Mouse (Mus musculus) limb, embryonic 12.5 days (tissue): Measurements from ENCODE around the gene Spns2. TPM values are rescaled to one million over a fixed set of nuclear protein-coding genes. Genes with fewer than 3 reads are reported as not detected.

Experiments
- ATAC-seq: fragments of 200-750 bp; cut with Nextera tagmentation; 2 replicates; pipeline ENCODE4 v1.8.0; 2017; ENCODE audit warnings: low read depth, moderate TSS enrichment; ENCODE audit not compliant: insufficient number of reproducible peaks, insufficient read depth, low FRiP score, low TSS enrichment
- H3K27ac ChIP-seq: fragments of 300-500 bp; sonication (generic); 2 replicates; pipeline ENCODE4 v1.5.1; 2016; ENCODE audit warnings: mild to moderate bottlenecking, moderate library complexity
- H3K27me3 ChIP-seq: fragments of 300-500 bp; sonication (generic); 2 replicates; pipeline ENCODE4 v1.6.1; 2016; ENCODE audit warnings: mild to moderate bottlenecking, moderate library complexity
- H3K36me3 ChIP-seq: fragments of 300-500 bp; sonication (generic); 2 replicates; pipeline ENCODE4 v1.6.1; 2016; ENCODE audit warnings: mild to moderate bottlenecking, moderate library complexity
- H3K4me1 ChIP-seq: fragments of 300-500 bp; sonication (generic); replicated peaks from 2 replicates; pipeline ENCODE4 v1.6.1; 2016
- H3K4me2 ChIP-seq: fragments of 300-500 bp; sonication (generic); 2 replicates; pipeline ENCODE4 v1.6.1; 2016; ENCODE audit warnings: mild to moderate bottlenecking, moderate library complexity
- H3K4me3 ChIP-seq: fragments of 300-500 bp; sonication (generic); replicated peaks from 2 replicates; pipeline ENCODE4 v1.5.1; 2016; ENCODE audit warnings: mild to moderate bottlenecking
- H3K9ac ChIP-seq: fragments of 300-500 bp; sonication (generic); replicated peaks from 2 replicates; pipeline ENCODE4 v1.6.1; 2016; ENCODE audit warnings: mild to moderate bottlenecking, moderate library complexity
- H3K9me3 ChIP-seq: fragments of 300-500 bp; sonication (generic); 2 replicates; pipeline ENCODE4 v1.6.1; 2016; ENCODE audit warnings: mild to moderate bottlenecking, moderate library complexity
- WGBS: fragments of 180-500 bp; shearing (Covaris S2); methylation state at CpG from one replicate; pipeline ENCODE4 v1.1.7; 2016; 5-methylcytosine and 5-hydroxymethylcytosine counted together
- polyA plus RNA-seq: library from polyadenylated mRNA; unstranded; fragments of >200 nt; fragmentation: Nextera tagmentation; extraction: Ambion mirVana; gene quantifications from 2 replicates; pipeline ENCODE4 v1.2.1, GENCODE M21; 2016

The Spns2 gene
- 2.1 and 2.2 TPM in 2 replicates for polyA plus RNA-seq

- no peaks in the 10 kb centered on the region for H3K9me3 ChIP-seq
- peaks cover 17% of the 10 kb centered on the region for H3K4me1 ChIP-seq
- peak within 1 kb of the TSS; percentile 62 for H3K4me3 ChIP-seq
- WGBS, result under 1% methylated on average over 42 of the region's 42 CpGs
- H3K4me2 ChIP-seq, result peak within 1 kb of the TSS; percentile 97
- no peaks in the 10 kb centered on the region for H3K36me3 ChIP-seq
- peak within 1 kb of the TSS; percentile 63 for H3K9ac ChIP-seq
- H3K27ac ChIP-seq, result no peak within 1 kb of the TSS
- peaks cover 65% of the 10 kb centered on the region for H3K27me3 ChIP-seq
- peak; percentile 87 for ATAC-seq
Observed at GRCm38 (mm10) chr11:72489881-72490301, at the start of gene Spns2. Gene Spns2, minus strand, starts transcription at chr11:72489904.

DNA sequence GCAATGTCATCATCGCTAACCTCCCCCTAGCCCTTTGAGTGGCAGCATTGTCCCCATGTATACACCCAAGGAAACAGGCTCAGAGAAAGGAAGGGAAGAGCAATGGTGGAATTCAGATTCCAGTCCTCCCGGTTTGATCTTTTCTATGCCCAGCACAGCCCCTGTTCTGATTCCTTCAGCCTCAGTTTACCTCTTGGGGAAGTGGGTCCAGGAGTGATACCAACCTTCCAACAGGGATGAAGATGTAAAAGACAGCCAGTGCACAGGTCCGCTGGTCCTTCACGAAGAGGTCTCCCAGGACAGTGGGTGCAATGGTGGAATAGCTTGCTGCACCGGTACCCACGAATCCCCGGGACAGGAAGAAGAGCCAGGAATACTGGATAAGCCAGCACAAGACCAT lies 49.1 kb upstream of the Spns2 start:
- Histone ChIP-seq H3K4me2 (no peak overlapping the region), H3K4me1 (no peaks in the 10 kb centered on the region; the same call in 1 of the 2 replicates), H3K27me3 (no peaks in the 10 kb centered on the region), H3K4me3 (no peak overlapping the region), H3K27ac (no peak overlapping the region), H3K9ac (no peak overlapping the region), H3K36me3 (no peaks in the 10 kb centered on the region), H3K9me3 (no peaks in the 10 kb centered on the region)
- ATAC-seq, result no peak
- 93% methylated on average over 7 of the region's 7 CpGs for WGBS

DNA sequence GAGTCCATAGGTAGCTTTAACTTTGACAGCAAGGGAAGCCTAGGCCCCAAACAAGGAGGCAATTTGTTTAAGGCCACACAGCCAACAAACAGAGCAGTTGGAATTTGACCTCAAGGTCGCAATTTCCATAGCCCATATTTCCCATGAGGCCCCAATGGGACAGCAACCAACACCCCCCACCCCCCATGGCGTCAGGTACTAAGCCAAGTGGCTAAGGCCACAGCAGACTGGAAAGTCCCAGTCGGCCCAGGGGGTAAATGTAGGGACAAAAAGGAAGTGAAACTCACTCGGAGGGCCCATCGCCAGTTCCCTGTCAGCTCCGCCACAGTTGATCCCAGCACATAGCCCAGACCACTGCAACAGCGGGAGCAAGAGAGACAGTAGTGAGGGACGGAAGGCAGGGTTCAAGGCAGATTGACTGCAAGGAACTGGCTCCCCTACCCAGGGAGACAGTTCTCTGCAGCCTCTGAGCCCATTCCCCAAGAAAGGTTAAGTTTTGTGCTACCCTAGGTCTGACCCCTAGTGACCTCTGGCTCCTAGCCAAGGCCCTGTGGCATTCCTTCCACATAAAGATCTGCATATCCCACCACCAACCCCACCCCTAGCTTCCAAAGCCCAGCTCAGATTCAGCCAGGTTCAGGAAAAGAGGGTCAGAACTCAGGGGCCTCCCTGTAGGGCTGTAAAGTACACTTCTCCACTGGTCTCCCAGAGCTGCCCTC lies 48.5 kb upstream of the Spns2 start:
- Histone ChIP-seq H3K4me2 (no peak overlapping the region), H3K9me3 (no peaks in the 10 kb centered on the region), H3K9ac (no peak overlapping the region), H3K4me3 (no peak overlapping the region), H3K27me3 (no peaks in the 10 kb centered on the region), H3K36me3 (no peaks in the 10 kb centered on the region), H3K4me1 (no peaks in the 10 kb centered on the region; the same call in 1 of the 2 replicates), H3K27ac (no peak overlapping the region)
- ATAC-seq, result no peak
- WGBS, result 67% methylated on average over 8 of the region's 8 CpGs

DNA sequence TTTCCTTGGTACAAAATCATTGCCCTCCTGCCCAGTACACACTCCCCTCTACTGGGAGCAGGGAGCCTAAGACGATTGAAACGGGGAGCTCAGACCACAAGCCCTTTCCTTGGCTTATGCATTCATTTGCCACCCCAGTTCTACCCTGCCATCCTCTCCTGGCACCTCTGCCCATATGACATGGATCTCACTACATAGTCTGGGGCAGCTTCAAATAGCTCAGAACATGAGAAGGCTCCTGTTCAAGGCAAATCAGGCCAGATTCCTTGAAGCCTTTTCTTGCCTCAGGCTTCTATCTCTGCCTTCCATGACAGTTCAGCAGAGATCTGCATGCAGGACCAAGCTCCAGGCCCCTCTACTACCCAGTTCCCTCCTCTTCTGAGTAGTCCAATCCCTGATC lies 47.8 kb upstream of the Spns2 start:
- no peaks in the 10 kb centered on the region for H3K9me3 ChIP-seq
- H3K4me2 ChIP-seq, result no peak overlapping the region
- no peaks in the 10 kb centered on the region; the same call in 1 of the 2 replicates for H3K4me1 ChIP-seq
- no peak overlapping the region for H3K27ac ChIP-seq
- ATAC-seq, result no peak
- no peak overlapping the region for H3K4me3 ChIP-seq
- H3K27me3 ChIP-seq, result no peaks in the 10 kb centered on the region
- H3K36me3 ChIP-seq, result no peaks in the 10 kb centered on the region
- 88% methylated on average over 2 of the region's 2 CpGs for WGBS
- H3K9ac ChIP-seq, result no peak overlapping the region

DNA sequence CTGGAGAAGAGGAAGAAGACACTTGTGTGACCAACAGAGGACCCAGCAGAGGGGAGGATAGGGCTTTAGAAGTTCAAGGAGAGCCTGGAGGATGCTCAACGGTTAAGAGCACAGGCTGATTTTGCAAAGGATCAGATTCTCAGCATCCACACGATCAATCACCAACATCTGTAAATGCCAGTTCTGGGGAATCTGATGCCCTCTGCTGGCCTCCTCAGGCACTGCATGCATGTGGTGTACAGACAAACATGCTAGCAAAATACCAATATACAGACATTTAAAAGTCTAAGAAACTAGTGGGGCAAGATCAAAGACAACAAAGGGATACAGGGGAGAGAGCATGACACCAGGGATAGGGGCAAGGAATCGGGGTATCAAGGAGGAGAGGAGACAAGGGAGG lies 45.8 kb upstream of the Spns2 start:
- Histone ChIP-seq H3K27me3 (no peaks in the 10 kb centered on the region), H3K4me1 (no peaks in the 10 kb centered on the region; the same call in 1 of the 2 replicates), H3K36me3 (no peaks in the 10 kb centered on the region), H3K4me3 (no peak overlapping the region), H3K4me2 (no peak overlapping the region), H3K9ac (no peak overlapping the region), H3K27ac (no peak overlapping the region), H3K9me3 (no peaks in the 10 kb centered on the region)
- ATAC-seq, result no peak
- WGBS, result 75% methylated on average over 3 of the region's 3 CpGs

DNA sequence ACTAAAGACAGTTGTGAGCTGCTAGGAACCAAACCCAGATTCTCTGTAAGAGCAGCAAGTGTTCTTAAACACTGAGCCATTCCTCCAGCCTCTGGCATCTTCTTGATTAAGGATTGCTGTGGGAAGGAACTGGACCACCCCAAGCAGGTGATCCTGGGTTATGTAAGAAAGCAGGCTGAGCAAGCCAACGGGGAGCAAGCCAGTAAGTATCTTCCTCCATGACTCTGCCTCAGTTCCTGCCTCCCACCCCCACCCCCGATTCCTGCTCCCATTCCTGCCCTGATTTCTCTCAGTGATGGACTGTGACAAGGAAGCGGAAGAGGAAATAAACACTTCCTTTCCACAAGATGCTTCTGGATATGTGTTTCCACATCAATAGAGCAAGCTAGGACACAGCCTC lies 43.2 kb upstream of the Spns2 start:
- WGBS, result 87% methylated on average over 3 of the region's 3 CpGs
- Histone ChIP-seq H3K27ac (no peak overlapping the region), H3K9ac (no peak overlapping the region), H3K27me3 (no peaks in the 10 kb centered on the region), H3K4me1 (no peaks in the 10 kb centered on the region; the same call in 1 of the 2 replicates), H3K4me2 (no peak overlapping the region), H3K4me3 (no peak overlapping the region), H3K9me3 (no peaks in the 10 kb centered on the region), H3K36me3 (no peaks in the 10 kb centered on the region)
- ATAC-seq, result no peak

GRCm38 (mm10) chr11:72531632-72532031 lies 41.9 kb upstream of the Spns2 start:
- Histone ChIP-seq H3K27ac (no peak overlapping the region), H3K4me1 (no peaks in the 10 kb centered on the region), H3K9me3 (no peaks in the 10 kb centered on the region), H3K4me2 (no peak overlapping the region), H3K4me3 (no peak overlapping the region), H3K27me3 (no peaks in the 10 kb centered on the region), H3K36me3 (no peaks in the 10 kb centered on the region), H3K9ac (no peak overlapping the region)
- no peak for ATAC-seq
- WGBS, result 76% methylated on average over 1 of the region's 1 CpGs

DNA sequence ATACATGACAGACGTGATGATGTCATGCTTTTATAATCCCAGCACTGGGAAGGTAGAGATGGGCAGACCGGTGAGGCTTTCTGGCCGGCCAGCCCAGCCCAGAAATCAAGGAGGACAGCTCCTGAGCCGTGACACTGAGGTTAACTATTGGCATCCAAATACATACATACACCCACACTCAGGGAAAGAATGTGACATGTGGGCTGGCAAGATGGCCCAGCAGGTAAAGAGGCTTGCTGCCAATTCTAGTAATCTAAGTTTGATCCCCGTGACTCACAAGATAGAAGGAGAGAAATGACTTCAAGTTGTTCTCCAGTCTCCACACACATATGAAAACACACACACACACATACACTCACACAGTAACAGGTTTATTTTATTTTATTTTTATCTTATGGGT lies 41.4 kb upstream of the Spns2 start:
- Histone ChIP-seq H3K9ac (no peak overlapping the region), H3K4me1 (no peaks in the 10 kb centered on the region), H3K9me3 (no peaks in the 10 kb centered on the region), H3K27ac (no peak overlapping the region), H3K27me3 (no peaks in the 10 kb centered on the region), H3K36me3 (no peaks in the 10 kb centered on the region), H3K4me3 (no peak overlapping the region), H3K4me2 (no peak overlapping the region)
- no peak for ATAC-seq
- WGBS, result 85% methylated on average over 5 of the region's 5 CpGs

DNA sequence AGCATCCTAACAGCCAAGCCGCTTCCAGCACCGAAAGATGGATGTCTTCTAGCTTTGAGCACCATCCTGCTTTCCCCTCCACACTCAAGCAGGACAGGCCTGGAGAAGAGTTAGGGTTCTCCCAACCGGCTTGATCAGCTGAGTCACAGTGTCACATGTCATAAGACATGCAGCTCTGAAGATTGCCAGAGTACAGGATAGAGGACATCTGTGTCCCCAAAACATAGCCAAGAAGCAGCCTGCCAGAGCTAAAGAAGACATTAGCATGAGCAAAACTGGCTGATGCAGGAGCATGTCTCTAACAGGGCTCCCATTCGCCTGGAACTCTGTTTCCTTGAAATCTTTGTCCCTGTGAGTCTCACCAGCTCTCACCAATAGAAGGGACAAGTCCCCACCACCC lies 36.5 kb upstream of the Spns2 start:
- Histone ChIP-seq H3K9me3 (no peaks in the 10 kb centered on the region), H3K27me3 (peaks cover 3% of the 10 kb centered on the region; the same call in 1 of the 2 replicates), H3K4me3 (no peak overlapping the region), H3K36me3 (no peaks in the 10 kb centered on the region), H3K27ac (no peak overlapping the region), H3K4me1 (no peaks in the 10 kb centered on the region), H3K9ac (no peak overlapping the region), H3K4me2 (no peak overlapping the region)
- WGBS, result 86% methylated on average over 4 of the region's 4 CpGs
- no peak for ATAC-seq

- 65% methylated on average over 4 of the region's 4 CpGs for WGBS
- Histone ChIP-seq H3K36me3 (no peaks in the 10 kb centered on the region), H3K27me3 (peaks cover 3% of the 10 kb centered on the region; the same call in 1 of the 2 replicates), H3K27ac (no peak overlapping the region), H3K9ac (no peak overlapping the region), H3K4me2 (no peak overlapping the region), H3K4me3 (no peak overlapping the region), H3K4me1 (no peaks in the 10 kb centered on the region), H3K9me3 (no peaks in the 10 kb centered on the region)
- no peak for ATAC-seq
Observed at GRCm38 (mm10) chr11:72523711-72524110, 34.0 kb upstream of the Spns2 start.

- Histone ChIP-seq H3K9me3 (no peaks in the 10 kb centered on the region), H3K27ac (no peak overlapping the region), H3K27me3 (peaks cover 3% of the 10 kb centered on the region; the same call in 1 of the 2 replicates), H3K36me3 (no peaks in the 10 kb centered on the region), H3K4me1 (no peaks in the 10 kb centered on the region), H3K4me2 (no peak overlapping the region), H3K4me3 (no peak overlapping the region), H3K9ac (no peak overlapping the region)
- ATAC-seq, result no peak
- WGBS, result 86% methylated on average over 5 of the region's 5 CpGs
Observed at GRCm38 (mm10) chr11:72522616-72523041, 32.9 kb upstream of the Spns2 start.
